Mouse (Mus musculus): Measurements from ENCODE around the gene Rnf150. TPM values are rescaled to one million over a fixed set of nuclear protein-coding genes. Genes with fewer than 3 reads are reported as not detected.

Rnf150 gene
- polyA plus RNA-seq (2012; rRNA removed) = 17.9 and 18.4 TPM in 2 replicates

DNA sequence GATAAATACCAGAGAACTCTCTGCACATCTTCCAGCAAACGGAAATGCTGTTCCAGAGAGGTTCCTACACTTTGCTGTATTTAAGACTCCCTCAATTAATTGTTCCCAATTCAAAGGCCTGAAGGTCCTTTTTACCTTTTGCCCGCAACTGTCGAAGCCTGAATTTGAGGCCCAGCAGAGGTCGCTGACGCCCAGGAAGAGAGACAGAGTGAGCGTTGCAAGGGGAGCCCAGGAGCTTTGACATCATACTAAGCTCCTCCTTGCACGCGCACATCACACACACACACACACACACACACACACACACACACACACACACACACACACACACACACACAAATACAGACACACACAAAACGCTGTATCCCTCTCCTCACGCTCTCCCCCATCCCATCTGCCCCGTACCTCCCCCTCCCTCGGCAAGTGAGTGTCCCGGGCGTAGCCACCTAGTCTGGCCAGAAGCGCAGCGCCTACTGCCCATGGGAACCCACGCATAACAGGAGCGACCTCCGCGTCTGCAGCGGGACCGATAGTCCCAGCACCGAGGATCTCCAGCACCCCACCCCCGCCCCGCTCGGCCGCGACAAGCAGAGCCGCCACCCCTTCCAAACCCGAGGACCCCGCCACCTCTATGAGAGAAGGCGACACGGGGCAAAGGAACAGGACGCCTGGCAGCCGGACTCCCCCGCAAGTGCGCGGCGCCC, at the start of gene Rnf150:
TSS of gene Rnf150 (plus strand) at position 316 of the 704 bp plus-strand sequence.
- Histone ChIP-seq H3K4me1 (ENCODE audit: control insufficient read depth, insufficient read depth, low read length) (peaks cover 2% of the 10 kb centered on the region; the same call in 1 of the 2 replicates), H3K4me3 (ENCODE audit: insufficient read depth, low read length) (peak within 1 kb of the TSS; percentile 100), H3K27ac (ENCODE audit: insufficient read depth, low read length) (peak within 1 kb of the TSS; percentile 93)
- no peak for TF ChIP-seq POLR2A (IDR thresholded peaks at IDR 0.05; ENCODE audit: extremely low read depth, insufficient read depth, low read length)
- TF ChIP-seq CTCF (IDR thresholded peaks at IDR 0.05; ENCODE audit: extremely low read depth, insufficient read depth, low read length) = peak; percentile 89

DNA sequence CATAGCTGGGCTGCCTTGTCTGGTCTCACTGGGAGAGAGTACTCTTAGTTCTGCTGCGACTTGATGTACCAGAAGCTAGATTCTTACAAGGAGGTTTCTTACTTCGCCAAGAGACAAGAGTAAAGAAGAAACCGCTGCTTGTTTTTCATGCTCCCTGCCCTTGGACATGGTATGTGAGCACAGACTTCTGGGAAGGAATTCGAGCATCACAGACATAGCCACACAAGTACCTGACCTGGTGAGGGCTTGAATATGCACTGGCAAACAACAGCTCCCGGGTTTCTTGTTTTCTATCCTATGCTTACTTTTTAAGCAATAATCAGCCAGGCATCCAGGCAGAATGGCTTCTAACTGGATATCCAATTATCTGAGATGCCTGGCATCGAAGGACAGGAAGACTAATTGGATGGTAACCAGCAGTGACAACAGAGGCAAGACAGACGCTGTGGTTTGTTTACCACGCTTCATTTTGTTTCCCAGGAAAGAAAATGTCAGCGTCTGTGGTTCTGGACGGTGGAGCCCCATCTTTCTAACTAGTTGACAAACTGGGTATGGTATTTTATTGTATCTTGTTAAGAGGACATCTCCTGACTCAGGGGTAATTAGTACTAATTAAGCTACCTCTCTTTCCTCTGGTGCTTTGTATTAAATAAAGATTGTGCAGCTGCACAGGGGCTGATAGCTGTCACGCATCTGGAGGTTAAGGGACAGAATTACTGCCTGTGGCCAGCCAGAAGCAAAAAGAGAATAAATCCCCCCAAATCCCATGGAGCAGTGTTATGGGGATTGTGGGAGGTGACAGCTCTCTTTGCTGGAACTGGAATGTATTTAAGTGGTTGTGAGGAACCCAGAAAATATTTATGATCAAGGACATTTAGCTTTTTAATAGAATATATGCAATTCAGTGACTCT, 36.8 kb upstream of the Rnf150 start:
- TF ChIP-seq CTCF (IDR thresholded peaks at IDR 0.05; ENCODE audit: extremely low read depth, insufficient read depth, low read length) (no peak), POLR2A (IDR thresholded peaks at IDR 0.05; ENCODE audit: extremely low read depth, insufficient read depth, low read length) (no peak)
- H3K4me1 ChIP-seq (ENCODE audit: control insufficient read depth, insufficient read depth, low read length) = no peaks in the 10 kb centered on the region
- H3K27ac ChIP-seq (ENCODE audit: insufficient read depth, low read length) = no peak overlapping the region
- H3K4me3 ChIP-seq (ENCODE audit: insufficient read depth, low read length) = no peak overlapping the region

GRCm38 (mm10) chr8:82840415-82840814, 22.7 kb upstream of the Rnf150 start:
- H3K27ac ChIP-seq (ENCODE audit: insufficient read depth, low read length) = no peak overlapping the region
- H3K4me3 ChIP-seq (ENCODE audit: insufficient read depth, low read length) = no peak overlapping the region
- H3K4me1 ChIP-seq (ENCODE audit: control insufficient read depth, insufficient read depth, low read length) = no peaks in the 10 kb centered on the region
- no peak for TF ChIP-seq CTCF (IDR thresholded peaks at IDR 0.05; ENCODE audit: extremely low read depth, insufficient read depth, low read length)
- TF ChIP-seq POLR2A (IDR thresholded peaks at IDR 0.05; ENCODE audit: extremely low read depth, insufficient read depth, low read length) = no peak

- Histone ChIP-seq H3K4me3 (ENCODE audit: insufficient read depth, low read length) (no peak overlapping the region), H3K27ac (ENCODE audit: insufficient read depth, low read length) (no peak overlapping the region), H3K4me1 (ENCODE audit: control insufficient read depth, insufficient read depth, low read length) (no peaks in the 10 kb centered on the region)
- TF ChIP-seq CTCF (IDR thresholded peaks at IDR 0.05; ENCODE audit: extremely low read depth, insufficient read depth, low read length) (no peak), POLR2A (IDR thresholded peaks at IDR 0.05; ENCODE audit: extremely low read depth, insufficient read depth, low read length) (no peak)
Measured at GRCm38 (mm10) chr8:82840963-82841362, 22.2 kb upstream of the Rnf150 start.

- no peaks in the 10 kb centered on the region for H3K4me1 ChIP-seq (ENCODE audit: control insufficient read depth, insufficient read depth, low read length)
- no peak overlapping the region for H3K27ac ChIP-seq (ENCODE audit: insufficient read depth, low read length)
- H3K4me3 ChIP-seq (ENCODE audit: insufficient read depth, low read length) = no peak overlapping the region
- TF ChIP-seq CTCF (IDR thresholded peaks at IDR 0.05; ENCODE audit: extremely low read depth, insufficient read depth, low read length) (no peak), POLR2A (IDR thresholded peaks at IDR 0.05; ENCODE audit: extremely low read depth, insufficient read depth, low read length) (no peak)
Measured at GRCm38 (mm10) chr8:82841520-82842142, 21.5 kb upstream of the Rnf150 start.

- no peak overlapping the region for H3K4me3 ChIP-seq (ENCODE audit: insufficient read depth, low read length)
- no peak overlapping the region for H3K27ac ChIP-seq (ENCODE audit: insufficient read depth, low read length)
- no peaks in the 10 kb centered on the region for H3K4me1 ChIP-seq (ENCODE audit: control insufficient read depth, insufficient read depth, low read length)
- no peak for TF ChIP-seq POLR2A (IDR thresholded peaks at IDR 0.05; ENCODE audit: extremely low read depth, insufficient read depth, low read length)
- TF ChIP-seq CTCF (IDR thresholded peaks at IDR 0.05; ENCODE audit: extremely low read depth, insufficient read depth, low read length) = no peak
Measured at GRCm38 (mm10) chr8:82843697-82844096, 19.5 kb upstream of the Rnf150 start.

- H3K27ac ChIP-seq (ENCODE audit: insufficient read depth, low read length) = no peak overlapping the region
- no peaks in the 10 kb centered on the region for H3K4me1 ChIP-seq (ENCODE audit: control insufficient read depth, insufficient read depth, low read length)
- peak; percentile 28; the same call in 1 of the 2 replicates for TF ChIP-seq CTCF (IDR thresholded peaks at IDR 0.05; ENCODE audit: extremely low read depth, insufficient read depth, low read length)
- TF ChIP-seq POLR2A (IDR thresholded peaks at IDR 0.05; ENCODE audit: extremely low read depth, insufficient read depth, low read length) = no peak
- no peak overlapping the region for H3K4me3 ChIP-seq (ENCODE audit: insufficient read depth, low read length)
Measured at GRCm38 (mm10) chr8:82844413-82844812, 18.7 kb upstream of the Rnf150 start.

GRCm38 (mm10) chr8:82846098-82846497, 17.1 kb upstream of the Rnf150 start:
- no peak overlapping the region for H3K4me3 ChIP-seq (ENCODE audit: insufficient read depth, low read length)
- no peak for TF ChIP-seq CTCF (IDR thresholded peaks at IDR 0.05; ENCODE audit: extremely low read depth, insufficient read depth, low read length)
- no peaks in the 10 kb centered on the region for H3K4me1 ChIP-seq (ENCODE audit: control insufficient read depth, insufficient read depth, low read length)
- H3K27ac ChIP-seq (ENCODE audit: insufficient read depth, low read length) = no peak overlapping the region

DNA sequence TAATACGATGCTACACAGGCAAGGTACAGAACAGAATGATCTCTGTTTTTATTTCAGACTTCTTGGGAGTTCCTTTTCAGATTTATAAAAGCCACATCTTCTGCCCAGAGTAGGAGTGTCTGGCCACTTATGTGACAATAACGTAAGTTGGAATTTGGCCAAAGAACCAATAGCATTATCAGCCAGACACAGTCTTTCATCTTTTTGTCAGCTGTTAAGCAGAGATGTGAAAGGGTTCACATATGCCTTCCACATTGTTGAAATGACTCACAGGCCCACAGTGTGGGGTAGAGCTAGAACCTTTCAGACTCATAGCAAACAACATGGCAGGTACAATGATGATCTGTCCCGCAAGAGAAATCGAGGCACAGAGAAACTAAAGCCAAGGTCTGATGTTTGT, 16.4 kb upstream of the Rnf150 start:
- Histone ChIP-seq H3K4me3 (ENCODE audit: insufficient read depth, low read length) (no peak overlapping the region), H3K4me1 (ENCODE audit: control insufficient read depth, insufficient read depth, low read length) (no peaks in the 10 kb centered on the region), H3K27ac (ENCODE audit: insufficient read depth, low read length) (no peak overlapping the region)
- TF ChIP-seq CTCF (IDR thresholded peaks at IDR 0.05; ENCODE audit: extremely low read depth, insufficient read depth, low read length) = no peak
- TF ChIP-seq POLR2A (IDR thresholded peaks at IDR 0.05; ENCODE audit: extremely low read depth, insufficient read depth, low read length) = no peak

All from cortical plate, adult 2 months (tissue).